In genomic region chr4:87422588-87422987, GRCm38 (mm10) we compare ENCODE assay signal across 12 mouse cellular contexts.
DNase-seq lines count a peak whose midpoint lies in the region; ATAC-seq and TF ChIP-seq lines count a peak whose summit lies in the region.
"Had no signal": no experiment of that assay in that cellular context is flagged by ENCODE, and none has a peak within 500 bp of the region (broad histone marks: within the 10 kb centered on the region; RNA-seq: fewer than 3 reads in every experiment).

No protein-coding gene starts in this region.

- TF ChIP-seq POLR2A in kidney, adult 2 months (IDR thresholded peaks at IDR 0.05; ENCODE audit: low read depth, low read length), result no peak

- peak; percentile 81 for ATAC-seq in kidney, embryonic 14.5 days (ENCODE audit: low FRiP score, low TSS enrichment)
- peak; percentile 52; the same call in 1 of the 2 replicates for ATAC-seq in forebrain, embryonic 14.5 days
- ATAC-seq in midbrain, embryonic 12.5 days (ENCODE audit: low FRiP score, low read depth), result peak; percentile 49; the same call in 1 of the 2 replicates

- no peaks in the 10 kb centered on the region for H3K36me3 ChIP-seq in kidney, embryonic 14.5 days (ENCODE audit: control insufficient read depth, insufficient read depth, low read length)
- no peaks in the 10 kb centered on the region for H3K36me3 ChIP-seq in kidney, adult 2 months (ENCODE audit: control insufficient read depth, insufficient read depth, low read length)
- H3K36me3 ChIP-seq in forebrain, embryonic 14.5 days (ENCODE audit: control insufficient read depth, insufficient read depth, low read length), result no peaks in the 10 kb centered on the region
- no peaks in the 10 kb centered on the region for H3K36me3 ChIP-seq in midbrain, embryonic 12.5 days
- H3K36me3 ChIP-seq: heart, embryonic 12.5 days; limb, embryonic 13.5 days; lung, embryonic 15.5 days had no signal

- DNase-seq in kidney, adult 2 months, result no peak
- peak; percentile 12 for DNase-seq in cerebellum, adult 9-11 months
- peak; percentile 44 for DNase-seq in forebrain, embryonic 14.5 days (ENCODE audit: low spot score)
- no peak for DNase-seq in T-cell, adult 2 months (ENCODE audit: low spot score)
- DNase-seq in urinary bladder, postnatal 25 days (ENCODE audit: low spot score), result no peak
- DNase-seq: right cerebral cortex, adult 18-20 months; thymus, postnatal 25 days had no signal

- no peak for TF ChIP-seq CTCF in kidney, adult 2 months (conservative IDR thresholded peaks at IDR 0.05; ENCODE audit: insufficient read depth, insufficient read length, low read depth, low read length)

- H3K4me2 ChIP-seq in kidney, embryonic 14.5 days (replicated peaks; ENCODE audit: low read depth, low read length), result no peak overlapping the region
- H3K4me2 ChIP-seq in forebrain, embryonic 14.5 days (ENCODE audit: low read length), result no peak overlapping the region
- H3K4me2 ChIP-seq in midbrain, embryonic 12.5 days (replicated peaks), result no peak overlapping the region
- H3K4me2 ChIP-seq: heart, embryonic 12.5 days; limb, embryonic 13.5 days; lung, embryonic 15.5 days had no signal

- no peak overlapping the region for H3K27ac ChIP-seq in kidney, embryonic 14.5 days (ENCODE audit: low read depth, low read length)
- no peak overlapping the region for H3K27ac ChIP-seq in kidney, adult 2 months (ENCODE audit: insufficient read depth, low read depth, low read length)
- H3K27ac ChIP-seq in forebrain, embryonic 14.5 days (ENCODE audit: low read depth, low read length), result no peak overlapping the region
- H3K27ac ChIP-seq in midbrain, embryonic 12.5 days (replicated peaks), result no peak overlapping the region
- H3K27ac ChIP-seq: limb, embryonic 13.5 days; lung, embryonic 15.5 days had no signal

- H3K9ac ChIP-seq in kidney, embryonic 14.5 days (ENCODE audit: low read depth, low read length), result no peak overlapping the region
- no peak overlapping the region for H3K9ac ChIP-seq in forebrain, embryonic 14.5 days (ENCODE audit: low read length)
- H3K9ac ChIP-seq in midbrain, embryonic 12.5 days (replicated peaks), result no peak overlapping the region
- H3K9ac ChIP-seq: heart, embryonic 12.5 days; limb, embryonic 13.5 days; lung, embryonic 15.5 days had no signal

- H3K4me3 ChIP-seq in kidney, embryonic 14.5 days (ENCODE audit: low read length), result no peak overlapping the region
- no peak overlapping the region for H3K4me3 ChIP-seq in kidney, adult 2 months (ENCODE audit: insufficient read depth, low read depth, low read length)
- H3K4me3 ChIP-seq in forebrain, embryonic 14.5 days (ENCODE audit: low read depth, low read length), result no peak overlapping the region
- no peak overlapping the region for H3K4me3 ChIP-seq in midbrain, embryonic 12.5 days
- H3K4me3 ChIP-seq: heart, embryonic 12.5 days; limb, embryonic 13.5 days; lung, embryonic 15.5 days had no signal

- no peaks in the 10 kb centered on the region for H3K9me3 ChIP-seq in kidney, embryonic 14.5 days (ENCODE audit: control insufficient read depth, low read length)
- no peaks in the 10 kb centered on the region for H3K9me3 ChIP-seq in forebrain, embryonic 14.5 days (replicated peaks; ENCODE audit: control insufficient read depth, low read length)
- no peaks in the 10 kb centered on the region for H3K9me3 ChIP-seq in midbrain, embryonic 12.5 days
- H3K9me3 ChIP-seq: heart, embryonic 12.5 days; limb, embryonic 13.5 days; lung, embryonic 15.5 days had no signal

- 0 out of 2 replicates have a peak, but pooled peaks cover 8% of the 10 kb centered on the region for H3K4me1 ChIP-seq in kidney, embryonic 14.5 days (ENCODE audit: control insufficient read depth, insufficient read depth, low read length)
- H3K4me1 ChIP-seq in kidney, adult 2 months (ENCODE audit: control insufficient read depth, insufficient read depth, low read length), result no peaks in the 10 kb centered on the region
- no peaks in the 10 kb centered on the region for H3K4me1 ChIP-seq in forebrain, embryonic 14.5 days (ENCODE audit: control insufficient read depth, insufficient read depth, low read length)
- H3K4me1 ChIP-seq in midbrain, embryonic 12.5 days, result peaks cover 9% of the 10 kb centered on the region
- H3K4me1 ChIP-seq: lung, embryonic 15.5 days had no signal

- 60% methylated on average over 6 of the region's 6 CpGs for WGBS in kidney, embryonic 14.5 days
- 42% methylated on average over 6 of the region's 6 CpGs for WGBS in kidney, adult 2 months
- 18% methylated on average over 6 of the region's 6 CpGs for WGBS in forebrain, embryonic 14.5 days
- 27% methylated on average over 6 of the region's 6 CpGs for WGBS in midbrain, embryonic 12.5 days

- no peaks in the 10 kb centered on the region for H3K27me3 ChIP-seq in kidney, embryonic 14.5 days (ENCODE audit: control insufficient read depth, insufficient read depth, low read length)
- H3K27me3 ChIP-seq in kidney, adult 2 months (replicated peaks; ENCODE audit: control insufficient read depth, insufficient read depth, low read length), result no peaks in the 10 kb centered on the region
- no peaks in the 10 kb centered on the region for H3K27me3 ChIP-seq in forebrain, embryonic 14.5 days (replicated peaks; ENCODE audit: control insufficient read depth, insufficient read depth, low read length)
- H3K27me3 ChIP-seq in midbrain, embryonic 12.5 days, result no peaks in the 10 kb centered on the region
- H3K27me3 ChIP-seq: limb, embryonic 13.5 days; lung, embryonic 15.5 days had no signal

Comparison
In these comparisons a context has a peak if more than half of its experiments do, and no peak if none do; other contexts are left out.
1. DNase-seq: peak in cerebellum, adult 9-11 months (single experiment) and forebrain, embryonic 14.5 days (single experiment); none in kidney, adult 2 months (single experiment), T-cell, adult 2 months (single experiment) and urinary bladder, postnatal 25 days (single experiment).
2. Peak in every context shown above with its lines, with median percentiles within 50 percentile points of each other: ATAC-seq.